Mouse (Mus musculus): ENCODE measurements around the gene Kdm5a. TPM values are rescaled to one million over a fixed set of nuclear protein-coding genes. Genes with fewer than 3 reads are reported as not detected.
A peak's percentile ranks its signal among the peaks of the same experiment; 100 is the strongest.

Gene Kdm5a
- polyA plus RNA-seq, 1 experiment from 2014 or later, result 38.5 TPM

DNA sequence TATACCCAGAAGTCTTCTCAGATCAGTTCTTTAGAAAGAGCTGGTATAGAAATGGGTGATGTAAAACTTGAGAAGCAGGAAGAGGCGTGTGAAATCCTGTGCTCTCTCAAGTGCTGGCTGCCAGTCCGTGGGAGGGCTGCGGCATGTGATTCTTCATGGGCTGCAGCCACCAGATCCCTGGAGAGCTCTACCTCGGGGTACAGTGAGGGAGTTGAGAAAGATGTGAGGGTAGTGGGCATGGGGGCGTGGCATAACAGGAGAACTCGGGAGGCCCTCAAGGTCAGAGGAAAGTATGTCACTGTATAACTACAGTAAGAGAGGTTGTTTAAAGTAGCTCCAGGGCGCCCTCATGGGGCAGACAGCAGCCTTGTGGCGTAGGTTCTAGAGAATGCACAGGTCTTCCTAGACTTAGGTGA is 119.3 kb downstream of the Kdm5a start:
- Histone ChIP-seq H3K9me3 (ENCODE audit: control insufficient read depth, low read length) (no peaks in the 10 kb centered on the region), H3K4me1 (ENCODE audit: control insufficient read depth in 2 of 2, insufficient read depth in 2 of 2, low read length in 2 of 2) (peaks cover 18 to 21% of the 10 kb centered on the region in 2 experiments), H3K4me2 (ENCODE audit: low read length) (peak overlapping the region; percentile 55), H3K4me3 (ENCODE audit: control insufficient read depth in 1 of 2, insufficient read depth in 1 of 2, low read depth in 1 of 2, low read length in 2 of 2) (peak overlapping the region; percentile 12 to 25; a peak in 3 of 4 replicates), H3K9ac (ENCODE audit: low read length) (peak overlapping the region; percentile 28; the same call in 1 of the 2 replicates), H3K27ac (replicated peaks in 1 of 2; ENCODE audit: control insufficient read depth in 1 of 2, insufficient read depth in 1 of 2, low read depth in 2 of 2, low read length in 2 of 2) (peak overlapping the region; percentile 43 to 65), H3K27me3 (ENCODE audit: control insufficient read depth, insufficient read depth, low read length) (no peaks in the 10 kb centered on the region), H3K36me3 (ENCODE audit: control insufficient read depth, insufficient read depth, low read length) (peaks cover 7% of the 10 kb centered on the region; the same call in 1 of the 2 replicates)
- WGBS, result 20% methylated on average over 8 of the region's 8 CpGs
- ATAC-seq (ENCODE audit: insufficient number of reproducible peaks, insufficient read depth, low FRiP score, low read depth), result 0 out of 2 replicates have a peak, but pooled peaks have one; percentile 11

DNA sequence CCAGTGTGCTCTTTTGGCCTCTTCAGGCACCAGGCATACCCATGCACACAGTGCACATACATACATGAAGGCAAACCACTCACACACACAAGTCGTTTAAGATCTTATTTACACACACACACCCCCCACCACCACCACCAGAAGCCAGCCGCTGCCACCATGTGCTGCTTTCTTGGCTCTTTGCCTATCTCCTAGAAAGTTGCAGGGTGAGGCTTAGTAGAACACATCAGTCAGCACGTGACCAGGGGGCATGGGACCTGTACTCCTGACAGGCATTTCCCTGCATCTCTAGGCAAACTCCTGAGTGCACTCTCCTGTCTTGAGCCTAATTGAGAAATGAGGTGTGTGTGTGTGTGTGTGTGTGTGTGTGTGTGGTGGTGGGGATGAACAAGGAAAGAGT is 121.1 kb downstream of the Kdm5a start:
- 10% methylated on average over 3 of the region's 3 CpGs for WGBS
- H3K27me3 ChIP-seq (ENCODE audit: control insufficient read depth, insufficient read depth, low read length), result peaks cover 1% of the 10 kb centered on the region; the same call in 1 of the 2 replicates
- ATAC-seq (ENCODE audit: insufficient number of reproducible peaks, insufficient read depth, low FRiP score, low read depth), result no peak
- no peaks in the 10 kb centered on the region for H3K9me3 ChIP-seq (ENCODE audit: control insufficient read depth, low read length)
- no peak overlapping the region for H3K27ac ChIP-seq (replicated peaks in 1 of 2; ENCODE audit: control insufficient read depth in 1 of 2, insufficient read depth in 1 of 2, low read depth in 2 of 2, low read length in 2 of 2)
- no peak overlapping the region for H3K4me2 ChIP-seq (ENCODE audit: low read length)
- no peaks in the 10 kb centered on the region for H3K36me3 ChIP-seq (ENCODE audit: control insufficient read depth, insufficient read depth, low read length)
- H3K4me1 ChIP-seq (ENCODE audit: control insufficient read depth in 2 of 2, insufficient read depth in 2 of 2, low read length in 2 of 2), result peaks cover 16 to 21% of the 10 kb centered on the region in 2 experiments
- H3K9ac ChIP-seq (ENCODE audit: low read length), result no peak overlapping the region
- no peak overlapping the region for H3K4me3 ChIP-seq (ENCODE audit: control insufficient read depth in 1 of 2, insufficient read depth in 1 of 2, low read depth in 1 of 2, low read length in 2 of 2)

DNA sequence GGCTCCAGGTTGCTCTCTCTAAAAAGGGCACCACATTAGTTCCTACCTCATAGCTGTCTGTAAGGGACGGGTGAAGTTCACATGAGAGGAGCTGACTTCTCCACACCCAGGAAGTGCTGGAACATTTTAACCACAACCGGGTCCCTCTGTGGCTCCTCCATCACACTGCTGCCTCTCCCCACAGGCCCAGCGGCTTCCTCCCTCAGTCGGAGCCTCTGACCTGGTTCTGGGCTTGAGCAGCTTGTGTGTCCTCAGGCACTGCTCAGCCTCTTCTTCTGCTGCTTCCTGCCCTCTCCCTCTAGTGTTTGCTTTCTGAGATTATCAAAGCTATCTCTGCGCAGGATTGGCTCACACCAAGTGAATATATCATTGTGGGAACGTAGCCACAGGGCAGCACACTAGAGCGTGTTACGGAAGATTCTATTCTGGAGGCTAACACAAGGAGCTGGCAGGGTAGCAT is 122.2 kb downstream of the Kdm5a start:
- Histone ChIP-seq H3K4me3 (ENCODE audit: control insufficient read depth in 1 of 2, insufficient read depth in 1 of 2, low read depth in 1 of 2, low read length in 2 of 2) (no peak overlapping the region), H3K9ac (ENCODE audit: low read length) (no peak overlapping the region), H3K27me3 (ENCODE audit: control insufficient read depth, insufficient read depth, low read length) (peaks cover 9% of the 10 kb centered on the region; the same call in 1 of the 2 replicates), H3K27ac (replicated peaks in 1 of 2; ENCODE audit: control insufficient read depth in 1 of 2, insufficient read depth in 1 of 2, low read depth in 2 of 2, low read length in 2 of 2) (no peak overlapping the region), H3K36me3 (ENCODE audit: control insufficient read depth, insufficient read depth, low read length) (no peaks in the 10 kb centered on the region), H3K4me1 (ENCODE audit: control insufficient read depth in 2 of 2, insufficient read depth in 2 of 2, low read length in 2 of 2) (peaks cover 16 to 21% of the 10 kb centered on the region in 2 experiments), H3K9me3 (ENCODE audit: control insufficient read depth, low read length) (no peaks in the 10 kb centered on the region), H3K4me2 (ENCODE audit: low read length) (no peak overlapping the region)
- no peak for ATAC-seq (ENCODE audit: insufficient number of reproducible peaks, insufficient read depth, low FRiP score, low read depth)
- WGBS, result 55% methylated on average over 8 of the region's 8 CpGs

DNA sequence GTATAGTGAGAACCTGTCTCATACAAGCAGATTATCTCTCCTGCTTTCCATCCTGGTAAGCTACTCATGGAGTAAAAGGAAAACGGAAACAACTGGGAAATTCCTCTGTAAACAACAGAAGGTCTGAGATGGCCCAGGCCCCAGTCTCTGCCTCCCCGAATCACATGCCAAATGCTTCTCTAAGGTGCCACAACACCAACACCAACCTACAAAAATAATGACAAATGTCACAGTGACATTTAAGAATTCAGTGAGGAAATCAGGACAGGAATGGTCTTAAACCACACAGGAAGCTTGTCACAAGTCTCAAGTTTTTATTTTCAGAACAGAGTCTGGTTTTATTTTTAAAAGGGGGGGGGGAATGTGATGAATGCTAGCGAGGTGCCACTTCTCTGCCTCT is 124.7 kb downstream of the Kdm5a start:
- Histone ChIP-seq H3K27ac (replicated peaks in 1 of 2; ENCODE audit: control insufficient read depth in 1 of 2, insufficient read depth in 1 of 2, low read depth in 2 of 2, low read length in 2 of 2) (no peak overlapping the region), H3K36me3 (ENCODE audit: control insufficient read depth, insufficient read depth, low read length) (no peaks in the 10 kb centered on the region), H3K4me2 (ENCODE audit: low read length) (no peak overlapping the region), H3K4me3 (ENCODE audit: control insufficient read depth in 1 of 2, insufficient read depth in 1 of 2, low read depth in 1 of 2, low read length in 2 of 2) (no peak overlapping the region), H3K4me1 (ENCODE audit: control insufficient read depth in 2 of 2, insufficient read depth in 2 of 2, low read length in 2 of 2) (peaks cover 13 to 33% of the 10 kb centered on the region in 2 experiments), H3K27me3 (ENCODE audit: control insufficient read depth, insufficient read depth, low read length) (peaks cover 31% of the 10 kb centered on the region), H3K9me3 (ENCODE audit: control insufficient read depth, low read length) (no peaks in the 10 kb centered on the region), H3K9ac (ENCODE audit: low read length) (no peak overlapping the region)
- WGBS, result 53% methylated on average over 3 of the region's 3 CpGs
- no peak for ATAC-seq (ENCODE audit: insufficient number of reproducible peaks, insufficient read depth, low FRiP score, low read depth)

DNA sequence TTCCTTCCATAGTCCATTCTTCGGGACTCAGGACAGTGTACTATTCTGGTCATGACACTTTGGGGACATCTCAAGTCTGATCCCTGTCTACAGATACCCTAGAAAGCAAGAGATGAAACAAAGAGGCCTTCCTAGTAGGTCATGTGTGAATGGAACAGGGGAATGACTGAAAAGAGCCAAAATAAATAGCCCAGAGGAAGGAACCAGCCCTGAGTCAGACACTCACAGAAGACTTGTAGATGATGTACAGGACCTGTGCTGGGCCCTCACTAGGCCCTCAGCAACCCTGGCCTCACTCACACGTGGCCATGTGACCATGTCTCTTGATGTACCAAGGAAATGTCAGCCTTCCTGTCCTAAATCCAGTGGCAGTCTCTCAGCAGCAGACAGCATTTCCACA is 125.5 kb downstream of the Kdm5a start:
- ATAC-seq (ENCODE audit: insufficient number of reproducible peaks, insufficient read depth, low FRiP score, low read depth), result no peak
- no peak overlapping the region for H3K9ac ChIP-seq (ENCODE audit: low read length)
- peaks cover 16 to 34% of the 10 kb centered on the region in 2 experiments for H3K4me1 ChIP-seq (ENCODE audit: control insufficient read depth in 2 of 2, insufficient read depth in 2 of 2, low read length in 2 of 2)
- WGBS, result 51% methylated on average over 2 of the region's 2 CpGs
- peaks cover 37% of the 10 kb centered on the region for H3K27me3 ChIP-seq (ENCODE audit: control insufficient read depth, insufficient read depth, low read length)
- H3K4me2 ChIP-seq (ENCODE audit: low read length), result no peak overlapping the region
- H3K36me3 ChIP-seq (ENCODE audit: control insufficient read depth, insufficient read depth, low read length), result no peaks in the 10 kb centered on the region
- H3K9me3 ChIP-seq (ENCODE audit: control insufficient read depth, low read length), result no peaks in the 10 kb centered on the region
- H3K4me3 ChIP-seq (ENCODE audit: control insufficient read depth in 1 of 2, insufficient read depth in 1 of 2, low read depth in 1 of 2, low read length in 2 of 2), result no peak overlapping the region
- H3K27ac ChIP-seq (replicated peaks in 1 of 2; ENCODE audit: control insufficient read depth in 1 of 2, insufficient read depth in 1 of 2, low read depth in 2 of 2, low read length in 2 of 2), result no peak overlapping the region

DNA sequence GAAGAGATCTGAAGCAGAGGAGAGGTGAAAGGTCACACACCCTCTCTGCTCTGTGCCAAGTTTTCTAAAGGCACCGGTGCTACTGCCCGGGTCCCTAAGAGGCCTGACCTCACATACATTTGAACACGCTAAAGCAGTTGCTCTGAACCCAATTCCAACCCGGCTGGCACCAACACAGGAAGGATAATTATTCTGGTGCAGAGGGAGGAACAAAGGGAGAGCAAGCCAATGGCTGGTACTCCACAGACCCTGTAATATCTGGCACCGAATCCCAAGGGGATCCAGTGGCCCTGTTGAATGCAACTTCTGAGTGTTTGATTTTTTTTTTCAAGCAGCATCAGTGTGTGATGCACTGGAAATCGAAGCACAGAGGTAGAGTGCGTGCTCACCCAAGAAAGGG is 127.1 kb downstream of the Kdm5a start:
- no peak overlapping the region for H3K4me3 ChIP-seq (ENCODE audit: control insufficient read depth in 1 of 2, insufficient read depth in 1 of 2, low read depth in 1 of 2, low read length in 2 of 2)
- H3K36me3 ChIP-seq (ENCODE audit: control insufficient read depth, insufficient read depth, low read length), result no peaks in the 10 kb centered on the region
- ATAC-seq (ENCODE audit: insufficient number of reproducible peaks, insufficient read depth, low FRiP score, low read depth), result no peak
- H3K27me3 ChIP-seq (ENCODE audit: control insufficient read depth, insufficient read depth, low read length), result peaks cover 43% of the 10 kb centered on the region
- H3K4me2 ChIP-seq (ENCODE audit: low read length), result no peak overlapping the region
- no peaks in the 10 kb centered on the region for H3K9me3 ChIP-seq (ENCODE audit: control insufficient read depth, low read length)
- H3K27ac ChIP-seq (replicated peaks in 1 of 2; ENCODE audit: control insufficient read depth in 1 of 2, insufficient read depth in 1 of 2, low read depth in 2 of 2, low read length in 2 of 2), result no peak overlapping the region
- H3K4me1 ChIP-seq (ENCODE audit: control insufficient read depth in 2 of 2, insufficient read depth in 2 of 2, low read length in 2 of 2), result peaks cover 5 to 22% of the 10 kb centered on the region in 2 experiments
- no peak overlapping the region for H3K9ac ChIP-seq (ENCODE audit: low read length)
- 60% methylated on average over 7 of the region's 7 CpGs for WGBS

GRCm38 (mm10) chr6:120491862-120492498 is 128.1 kb downstream of the Kdm5a start:
- H3K27ac ChIP-seq (replicated peaks in 1 of 2; ENCODE audit: control insufficient read depth in 1 of 2, insufficient read depth in 1 of 2, low read depth in 2 of 2, low read length in 2 of 2), result no peak overlapping the region
- no peak for ATAC-seq (ENCODE audit: insufficient number of reproducible peaks, insufficient read depth, low FRiP score, low read depth)
- H3K9ac ChIP-seq (ENCODE audit: low read length), result no peak overlapping the region
- 4% methylated on average over 22 of the region's 22 CpGs for WGBS
- peaks cover 5 to 22% of the 10 kb centered on the region in 2 experiments for H3K4me1 ChIP-seq (ENCODE audit: control insufficient read depth in 2 of 2, insufficient read depth in 2 of 2, low read length in 2 of 2)
- H3K36me3 ChIP-seq (ENCODE audit: control insufficient read depth, insufficient read depth, low read length), result no peaks in the 10 kb centered on the region
- H3K27me3 ChIP-seq (ENCODE audit: control insufficient read depth, insufficient read depth, low read length), result peaks cover 43% of the 10 kb centered on the region
- peak overlapping the region; percentile 62 to 67 for H3K4me3 ChIP-seq (ENCODE audit: control insufficient read depth in 1 of 2, insufficient read depth in 1 of 2, low read depth in 1 of 2, low read length in 2 of 2)
- no peaks in the 10 kb centered on the region for H3K9me3 ChIP-seq (ENCODE audit: control insufficient read depth, low read length)
- peak overlapping the region; percentile 99 for H3K4me2 ChIP-seq (ENCODE audit: low read length)
